Mouse (Mus musculus): Measurements from ENCODE around the gene Fbxo44. TPM values are rescaled to one million over a fixed set of nuclear protein-coding genes. Genes with fewer than 3 reads are reported as not detected.

Fbxo44 gene
- polyA plus RNA-seq, 1 experiment = 12.5 TPM

DNA sequence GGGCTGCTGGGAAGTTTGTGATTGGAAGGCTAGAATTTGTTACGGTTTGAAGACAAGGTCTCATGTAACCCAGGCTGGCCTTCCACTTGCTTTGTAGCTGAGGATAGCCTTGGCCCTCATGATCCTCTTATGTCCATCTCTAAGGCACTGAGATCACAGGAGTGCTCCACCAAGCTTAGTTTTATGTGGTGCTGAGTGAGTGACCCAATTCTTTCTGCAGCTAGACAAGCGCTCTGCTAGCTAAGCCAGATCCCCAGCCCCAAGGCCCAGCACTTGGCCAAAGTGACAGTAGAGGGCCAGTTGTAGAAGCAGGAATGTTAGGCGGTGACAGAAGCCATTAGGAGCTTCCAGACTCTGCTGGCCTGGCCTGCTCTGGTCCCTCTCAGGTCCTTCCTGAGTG lies 56.1 kb downstream of the Fbxo44 start:
- Histone ChIP-seq H3K27ac (ENCODE audit: insufficient read depth, low read length) (no peak overlapping the region), H3K9ac (ENCODE audit: low read depth, poor library complexity, severe bottlenecking) (no peak overlapping the region), H3K4me1 (ENCODE audit: control insufficient read depth, insufficient read depth, low read length) (peaks cover 8% of the 10 kb centered on the region), H3K9me3 (replicated peaks; ENCODE audit: control insufficient read depth, insufficient read depth, low read length, poor library complexity, severe bottlenecking) (no peaks in the 10 kb centered on the region), H3K36me3 (ENCODE audit: control insufficient read depth, insufficient read depth, low read length, poor library complexity, severe bottlenecking) (no peaks in the 10 kb centered on the region), H3K27me3 (ENCODE audit: control insufficient read depth, insufficient read depth, low read length, poor library complexity, severe bottlenecking) (no peaks in the 10 kb centered on the region), H3K4me3 (ENCODE audit: low read depth, low read length) (no peak overlapping the region)
- TF ChIP-seq CTCF (IDR thresholded peaks at IDR 0.05; ENCODE audit: low read depth, low read length) = no peak
- TF ChIP-seq EP300 (IDR thresholded peaks at IDR 0.05; ENCODE audit: insufficient read depth, low read depth, low read length) = no peak
- no peak for TF ChIP-seq POLR2A (IDR thresholded peaks at IDR 0.05; ENCODE audit: insufficient read depth, low read length)

Other genes starting within 250 kb of the Fbxo44 start
- 21.7 and 26.3 TPM in 2 replicates for gene Plod1, start 223.7 kb downstream of the Fbxo44 start, polyA plus RNA-seq (2011; ENCODE audit: insufficient read depth, insufficient read length, low read depth, missing spikeins)
- gene 2510039O18Rik, start 219.6 kb downstream of the Fbxo44 start, polyA plus RNA-seq (2011; ENCODE audit: insufficient read depth, insufficient read length, low read depth, missing spikeins) = 23.1 and 23.3 TPM in 2 replicates
- 0.87 and 2.1 TPM in 2 replicates for gene Nppb, start 174.7 kb downstream of the Fbxo44 start, polyA plus RNA-seq (2011; ENCODE audit: insufficient read depth, insufficient read length, low read depth, missing spikeins)
- gene Nppa, start 159.8 kb downstream of the Fbxo44 start, polyA plus RNA-seq (2011; ENCODE audit: insufficient read depth, insufficient read length, low read depth, missing spikeins) = not detected in 2 replicates
- gene Clcn6, start 121.7 kb downstream of the Fbxo44 start, polyA plus RNA-seq (2011; ENCODE audit: insufficient read depth, insufficient read length, low read depth, missing spikeins) = 13.7 and 16.7 TPM in 2 replicates
- gene Mthfr, start 121.4 kb downstream of the Fbxo44 start, polyA plus RNA-seq (2011; ENCODE audit: insufficient read depth, insufficient read length, low read depth, missing spikeins) = 9.5 and 13.7 TPM in 2 replicates
- 48.2 and 60.6 TPM in 2 replicates for gene Agtrap, start 72.5 kb downstream of the Fbxo44 start, polyA plus RNA-seq (2011; ENCODE audit: insufficient read depth, insufficient read length, low read depth, missing spikeins)
- 45.9 and 60.3 TPM in 2 replicates for gene Mad2l2, start 30.1 kb downstream of the Fbxo44 start, polyA plus RNA-seq (2011; ENCODE audit: insufficient read depth, insufficient read length, low read depth, missing spikeins)
- 0.17 and 0.22 TPM in 2 replicates for gene Draxin, start 29.8 kb downstream of the Fbxo44 start, polyA plus RNA-seq (2011; ENCODE audit: insufficient read depth, insufficient read length, low read depth, missing spikeins)
- 41.6 and 51.5 TPM in 2 replicates for gene Fbxo6, start 8.3 kb downstream of the Fbxo44 start, polyA plus RNA-seq (2011; ENCODE audit: insufficient read depth, insufficient read length, low read depth, missing spikeins)
- gene Fbxo2, start 139 bp upstream of the Fbxo44 start, polyA plus RNA-seq (2011; ENCODE audit: insufficient read depth, insufficient read length, low read depth, missing spikeins) = 6.0 and 6.9 TPM in 2 replicates
- 0.56 and 1.0 TPM in 2 replicates for gene Disp3, start 127.5 kb upstream of the Fbxo44 start, polyA plus RNA-seq (2011; ENCODE audit: insufficient read depth, insufficient read length, low read depth, missing spikeins)

Data from ES-Bruce4 (cell line).